Mouse (Mus musculus): ENCODE results near the gene Celf5. TPM values are rescaled to one million over a fixed set of nuclear protein-coding genes. Genes with fewer than 3 reads are reported as not detected.
A peak's percentile ranks its signal among the peaks of the same experiment; 100 is the strongest.

The Celf5 gene
- polyA plus RNA-seq, 1 experiment from 2014 or later = 46.6 TPM

DNA sequence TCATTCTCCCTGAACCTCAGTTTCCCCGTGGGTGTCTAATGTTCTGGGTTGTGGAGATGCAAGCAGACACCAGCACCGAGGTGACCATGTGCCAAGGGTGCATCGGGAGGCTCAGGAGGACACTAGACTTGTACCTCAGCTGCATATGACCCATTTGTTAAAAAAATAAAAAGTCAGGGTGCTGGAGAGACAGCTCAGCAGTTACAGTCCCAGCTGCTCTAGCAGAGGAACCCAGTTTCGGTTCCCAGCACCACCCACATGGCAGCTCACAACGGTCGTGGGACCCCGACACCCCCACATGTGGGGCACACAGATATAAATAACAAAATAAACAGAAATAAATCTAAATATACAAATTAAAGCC is 54.0 kb downstream of the Celf5 start:
- H3K4me3 ChIP-seq (replicated peaks; ENCODE audit: low read length) = no peak overlapping the region
- H3K9me3 ChIP-seq (ENCODE audit: control insufficient read depth, low read length) = no peaks in the 10 kb centered on the region
- no peak overlapping the region for H3K27ac ChIP-seq
- WGBS = 92% methylated on average over 7 of the region's 7 CpGs
- no peak for DNase-seq (ENCODE audit: low spot score)
- ATAC-seq (ENCODE audit: low FRiP score) = no peak
- peaks cover 40% of the 10 kb centered on the region for H3K27me3 ChIP-seq (ENCODE audit: control insufficient read depth, insufficient read depth, low read length)
- H3K4me2 ChIP-seq (replicated peaks) = no peak overlapping the region
- no peak overlapping the region for H3K9ac ChIP-seq
- H3K4me1 ChIP-seq (replicated peaks; ENCODE audit: control insufficient read depth, insufficient read depth, low read length) = peaks cover 41% of the 10 kb centered on the region
- H3K36me3 ChIP-seq (replicated peaks; ENCODE audit: control insufficient read depth, insufficient read depth) = no peaks in the 10 kb centered on the region

DNA sequence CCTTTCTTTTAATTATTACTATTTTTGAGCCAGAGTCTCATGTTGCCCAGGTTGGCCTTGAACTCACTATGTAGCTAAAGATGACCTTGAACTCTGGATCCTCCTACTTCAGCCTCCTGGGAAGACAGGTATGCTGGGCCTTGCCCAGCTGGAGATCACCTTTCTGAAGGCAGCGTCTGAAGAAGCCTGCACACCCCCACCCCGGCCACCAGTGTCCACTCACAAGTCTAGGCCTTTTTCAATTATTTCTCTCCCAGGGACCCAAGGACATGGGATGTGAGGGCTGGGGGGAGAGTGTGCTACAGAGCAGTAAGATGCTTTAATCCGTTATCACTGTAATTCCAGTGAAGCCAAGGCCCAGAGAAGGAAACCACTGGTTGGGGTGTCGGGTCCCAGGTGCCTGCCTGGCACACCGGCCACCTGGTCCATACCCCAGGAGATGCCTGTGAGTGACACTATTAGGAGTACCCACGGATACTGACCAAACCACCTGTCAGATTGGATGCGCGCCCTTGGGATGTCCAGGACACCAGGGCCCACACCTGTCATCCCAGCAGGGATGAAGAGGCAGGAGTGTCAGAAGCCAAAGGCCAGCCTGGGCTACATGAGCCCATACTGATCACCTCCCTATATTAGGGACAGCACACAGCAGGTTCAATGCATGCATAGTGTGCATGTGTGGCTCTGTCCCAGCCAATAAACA is 54.6 kb downstream of the Celf5 start:
- no peak for ATAC-seq (ENCODE audit: low FRiP score)
- no peak overlapping the region for H3K9ac ChIP-seq
- H3K4me1 ChIP-seq (replicated peaks; ENCODE audit: control insufficient read depth, insufficient read depth, low read length) = peaks cover 41% of the 10 kb centered on the region
- 75% methylated on average over 8 of the region's 8 CpGs for WGBS
- peaks cover 40% of the 10 kb centered on the region for H3K27me3 ChIP-seq (ENCODE audit: control insufficient read depth, insufficient read depth, low read length)
- H3K27ac ChIP-seq = no peak overlapping the region
- DNase-seq (ENCODE audit: low spot score) = no peak
- H3K4me3 ChIP-seq (replicated peaks; ENCODE audit: low read length) = no peak overlapping the region
- no peaks in the 10 kb centered on the region for H3K9me3 ChIP-seq (ENCODE audit: control insufficient read depth, low read length)
- no peak overlapping the region for H3K4me2 ChIP-seq (replicated peaks)
- no peaks in the 10 kb centered on the region for H3K36me3 ChIP-seq (replicated peaks; ENCODE audit: control insufficient read depth, insufficient read depth)

DNA sequence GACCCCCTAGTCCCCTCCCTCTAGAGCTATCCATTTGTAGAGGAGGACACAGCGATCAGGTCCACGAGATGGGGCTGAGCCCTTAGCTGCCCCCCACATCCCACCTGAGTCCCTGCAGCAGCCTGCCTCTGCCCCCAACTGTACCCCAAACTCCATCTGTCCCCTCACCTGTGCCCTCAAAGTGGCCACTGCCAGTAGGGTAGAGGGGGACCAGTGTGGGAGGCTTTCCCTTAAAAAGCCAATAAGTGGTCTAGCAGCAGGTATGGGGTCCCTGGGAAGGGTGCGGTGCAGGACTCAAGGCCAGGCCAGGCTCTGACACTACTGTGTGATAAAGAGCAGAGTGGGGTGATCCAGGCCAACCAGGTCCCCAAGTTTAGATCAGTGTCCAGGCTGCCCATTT is 55.2 kb downstream of the Celf5 start:
- DNase-seq (ENCODE audit: low spot score) (no peak), ATAC-seq (ENCODE audit: low FRiP score) (no peak)
- H3K9ac ChIP-seq = peak overlapping the region; percentile 57; the same call in 1 of the 2 replicates
- H3K4me1 ChIP-seq (replicated peaks; ENCODE audit: control insufficient read depth, insufficient read depth, low read length) = peaks cover 38% of the 10 kb centered on the region
- H3K4me2 ChIP-seq (replicated peaks) = peak overlapping the region; percentile 66
- peaks cover 40% of the 10 kb centered on the region for H3K27me3 ChIP-seq (ENCODE audit: control insufficient read depth, insufficient read depth, low read length)
- WGBS = 38% methylated on average over 3 of the region's 3 CpGs
- no peaks in the 10 kb centered on the region for H3K9me3 ChIP-seq (ENCODE audit: control insufficient read depth, low read length)
- H3K4me3 ChIP-seq (replicated peaks; ENCODE audit: low read length) = peak overlapping the region; percentile 39
- H3K27ac ChIP-seq = no peak overlapping the region
- H3K36me3 ChIP-seq (replicated peaks; ENCODE audit: control insufficient read depth, insufficient read depth) = no peaks in the 10 kb centered on the region

DNA sequence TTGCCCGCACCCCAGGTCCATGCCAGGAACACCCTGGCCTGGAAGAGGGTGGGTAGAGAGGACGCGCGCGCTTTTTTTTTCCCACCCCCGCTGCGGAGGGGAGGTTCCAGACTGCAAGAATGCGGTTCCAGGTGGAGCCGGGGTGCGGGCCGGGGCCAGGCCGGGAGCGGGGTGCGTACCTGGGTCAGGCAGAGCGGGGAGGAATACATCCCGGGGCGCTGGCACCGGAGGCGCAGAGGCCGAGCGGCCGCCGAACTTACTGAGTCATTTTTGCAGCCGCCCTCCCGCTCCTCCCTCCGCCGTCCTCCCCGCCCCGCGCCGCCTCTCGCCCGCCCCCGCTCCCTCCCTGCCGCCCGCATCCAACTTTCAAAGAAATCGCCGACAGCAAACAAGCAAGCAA is 55.6 kb downstream of the Celf5 start:
- DNase-seq (ENCODE audit: low spot score) (no peak), ATAC-seq (ENCODE audit: low FRiP score) (no peak)
- H3K9me3 ChIP-seq (ENCODE audit: control insufficient read depth, low read length) = no peaks in the 10 kb centered on the region
- H3K9ac ChIP-seq = peak overlapping the region; percentile 57
- no peak overlapping the region for H3K27ac ChIP-seq
- peak overlapping the region; percentile 39 for H3K4me3 ChIP-seq (replicated peaks; ENCODE audit: low read length)
- peaks cover 40% of the 10 kb centered on the region for H3K27me3 ChIP-seq (ENCODE audit: control insufficient read depth, insufficient read depth, low read length)
- H3K4me2 ChIP-seq (replicated peaks) = peak overlapping the region; percentile 66
- WGBS = 1% methylated on average over 30 of the region's 38 CpGs
- H3K4me1 ChIP-seq (replicated peaks; ENCODE audit: control insufficient read depth, insufficient read depth, low read length) = peaks cover 38% of the 10 kb centered on the region
- no peaks in the 10 kb centered on the region for H3K36me3 ChIP-seq (replicated peaks; ENCODE audit: control insufficient read depth, insufficient read depth)

DNA sequence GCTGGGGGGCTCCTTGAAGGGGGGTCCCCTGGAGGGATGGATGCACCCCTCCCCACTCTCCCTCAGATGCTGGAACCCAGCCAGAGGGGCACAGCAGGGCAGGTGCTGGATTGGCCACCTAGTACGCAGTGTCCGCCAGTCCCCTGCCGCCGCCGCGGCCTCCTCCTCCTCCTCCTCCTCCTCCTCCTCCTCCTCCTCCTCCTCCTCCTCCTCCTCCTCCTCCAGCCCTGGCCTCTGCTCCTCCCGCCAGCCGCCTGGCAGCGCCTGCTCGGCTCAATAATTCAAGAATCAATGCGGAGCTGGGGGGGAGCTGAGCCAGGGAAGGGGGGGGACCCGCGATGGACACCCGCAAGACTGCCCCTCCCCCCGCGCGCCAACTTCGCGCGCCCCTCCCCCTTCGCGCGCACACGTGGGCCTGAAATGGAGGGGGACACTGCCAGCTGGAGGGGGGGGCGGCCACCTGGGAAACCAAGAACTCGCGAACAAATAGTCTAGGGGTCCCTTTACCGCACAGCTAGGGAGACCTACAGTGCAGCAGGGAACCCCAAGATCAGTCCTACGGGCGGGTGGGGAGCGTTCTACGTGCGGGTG is 56.3 kb downstream of the Celf5 start:
- H3K4me2 ChIP-seq (replicated peaks) = peak overlapping the region; percentile 66
- no peak for DNase-seq (ENCODE audit: low spot score)
- H3K4me3 ChIP-seq (replicated peaks; ENCODE audit: low read length) = peak overlapping the region; percentile 39
- H3K27me3 ChIP-seq (ENCODE audit: control insufficient read depth, insufficient read depth, low read length) = peaks cover 40% of the 10 kb centered on the region
- under 1% methylated on average over 17 of the region's 33 CpGs for WGBS
- H3K4me1 ChIP-seq (replicated peaks; ENCODE audit: control insufficient read depth, insufficient read depth, low read length) = peaks cover 36% of the 10 kb centered on the region
- no peak overlapping the region for H3K27ac ChIP-seq
- ATAC-seq (ENCODE audit: low FRiP score) = no peak
- no peaks in the 10 kb centered on the region for H3K36me3 ChIP-seq (replicated peaks; ENCODE audit: control insufficient read depth, insufficient read depth)
- H3K9ac ChIP-seq = peak overlapping the region; percentile 57
- H3K9me3 ChIP-seq (ENCODE audit: control insufficient read depth, low read length) = no peaks in the 10 kb centered on the region

DNA sequence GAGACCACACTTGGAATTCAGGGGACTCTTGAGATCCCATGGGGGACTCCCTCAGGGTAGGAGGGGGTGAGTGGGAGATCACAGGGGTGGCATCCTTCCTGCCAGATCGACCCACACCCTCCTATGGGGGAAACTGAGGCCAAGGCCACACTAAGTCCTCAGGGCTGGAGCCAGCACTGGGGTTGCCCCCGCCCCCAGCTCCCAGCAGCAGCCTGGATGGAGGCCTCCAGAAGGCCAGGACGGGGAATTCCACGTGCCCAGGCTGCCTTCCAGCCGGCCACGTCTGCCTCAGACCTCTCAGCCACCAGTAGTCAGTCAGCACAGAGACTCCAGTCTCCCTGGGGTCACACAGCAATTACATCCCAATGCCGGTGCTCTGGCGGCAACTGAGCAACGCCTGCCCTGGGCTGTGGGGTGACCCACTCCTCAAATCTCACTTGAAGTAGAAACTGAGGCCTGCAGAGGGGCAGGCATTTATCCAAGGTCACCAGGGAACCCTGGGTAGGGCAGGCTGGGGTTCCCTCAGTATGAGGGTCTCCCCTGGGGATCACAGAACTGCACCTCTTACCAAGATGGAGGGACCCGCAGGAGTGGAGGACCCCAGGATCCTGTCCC is 57.2 kb downstream of the Celf5 start:
- 27% methylated on average over 10 of the region's 10 CpGs for WGBS
- Histone ChIP-seq H3K36me3 (replicated peaks; ENCODE audit: control insufficient read depth, insufficient read depth) (0 out of 2 replicates have a peak, but pooled peaks cover 2% of the 10 kb centered on the region), H3K4me2 (replicated peaks) (peak overlapping the region; percentile 66), H3K4me1 (replicated peaks; ENCODE audit: control insufficient read depth, insufficient read depth, low read length) (peaks cover 33% of the 10 kb centered on the region), H3K4me3 (replicated peaks; ENCODE audit: low read length) (0 out of 2 replicates have a peak overlapping the region, but pooled peaks have one; percentile 2), H3K9ac (no peak overlapping the region), H3K27ac (no peak overlapping the region), H3K27me3 (ENCODE audit: control insufficient read depth, insufficient read depth, low read length) (peaks cover 40% of the 10 kb centered on the region), H3K9me3 (ENCODE audit: control insufficient read depth, low read length) (no peaks in the 10 kb centered on the region)
- DNase-seq (ENCODE audit: low spot score) = no peak
- no peak for ATAC-seq (ENCODE audit: low FRiP score)

DNA sequence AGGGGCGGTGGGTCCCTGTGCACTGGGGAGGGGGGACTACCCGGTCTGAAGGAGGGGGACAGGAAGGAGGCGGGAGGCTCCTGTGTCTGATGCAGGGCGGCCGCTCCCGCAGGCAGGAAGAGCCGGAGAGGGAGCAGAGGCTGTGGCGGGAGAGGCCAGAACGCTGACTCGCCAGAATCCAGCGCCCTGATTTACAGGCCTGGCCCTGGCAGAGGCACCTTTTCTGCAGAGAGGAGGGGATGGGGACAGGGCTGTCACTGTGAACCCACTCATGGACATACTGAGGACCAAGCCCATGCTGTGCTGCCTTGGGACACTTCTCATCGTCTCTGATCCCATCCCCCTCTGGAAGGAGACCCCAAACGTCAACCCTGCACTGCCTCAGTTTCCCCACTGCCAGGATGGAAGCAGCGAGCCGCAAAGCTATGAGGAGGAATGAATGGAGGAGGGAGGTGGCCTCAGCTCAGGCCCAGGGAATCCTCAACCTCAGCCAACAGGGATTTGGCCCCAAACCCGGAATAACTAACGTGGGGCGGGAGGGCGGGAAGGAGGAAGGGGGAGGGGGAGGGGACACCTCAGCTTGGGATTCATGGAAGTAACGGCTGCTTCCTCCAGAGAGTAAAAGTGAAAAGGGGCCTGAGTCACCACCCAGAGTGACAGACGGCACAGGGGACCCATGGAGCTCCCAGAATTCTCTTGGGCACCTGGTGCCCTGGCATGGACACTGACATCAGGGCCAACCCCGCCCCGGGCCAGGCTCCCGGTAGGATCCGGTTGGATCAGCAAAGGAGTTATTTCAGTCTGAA is 58.1 kb downstream of the Celf5 start:
- H3K27ac ChIP-seq = peak overlapping the region; percentile 44; the same call in 1 of the 2 replicates
- H3K4me3 ChIP-seq (replicated peaks; ENCODE audit: low read length) = no peak overlapping the region
- H3K4me1 ChIP-seq (replicated peaks; ENCODE audit: control insufficient read depth, insufficient read depth, low read length) = peaks cover 28% of the 10 kb centered on the region
- H3K9ac ChIP-seq = peak overlapping the region; percentile 24; the same call in 1 of the 2 replicates
- peak overlapping the region; percentile 66 for H3K4me2 ChIP-seq (replicated peaks)
- H3K27me3 ChIP-seq (ENCODE audit: control insufficient read depth, insufficient read depth, low read length) = peaks cover 40% of the 10 kb centered on the region
- no peak for ATAC-seq (ENCODE audit: low FRiP score)
- no peak for DNase-seq (ENCODE audit: low spot score)
- 6% methylated on average over 25 of the region's 25 CpGs for WGBS
- H3K9me3 ChIP-seq (ENCODE audit: control insufficient read depth, low read length) = no peaks in the 10 kb centered on the region
- 0 out of 2 replicates have a peak, but pooled peaks cover 8% of the 10 kb centered on the region for H3K36me3 ChIP-seq (replicated peaks; ENCODE audit: control insufficient read depth, insufficient read depth)

DNA sequence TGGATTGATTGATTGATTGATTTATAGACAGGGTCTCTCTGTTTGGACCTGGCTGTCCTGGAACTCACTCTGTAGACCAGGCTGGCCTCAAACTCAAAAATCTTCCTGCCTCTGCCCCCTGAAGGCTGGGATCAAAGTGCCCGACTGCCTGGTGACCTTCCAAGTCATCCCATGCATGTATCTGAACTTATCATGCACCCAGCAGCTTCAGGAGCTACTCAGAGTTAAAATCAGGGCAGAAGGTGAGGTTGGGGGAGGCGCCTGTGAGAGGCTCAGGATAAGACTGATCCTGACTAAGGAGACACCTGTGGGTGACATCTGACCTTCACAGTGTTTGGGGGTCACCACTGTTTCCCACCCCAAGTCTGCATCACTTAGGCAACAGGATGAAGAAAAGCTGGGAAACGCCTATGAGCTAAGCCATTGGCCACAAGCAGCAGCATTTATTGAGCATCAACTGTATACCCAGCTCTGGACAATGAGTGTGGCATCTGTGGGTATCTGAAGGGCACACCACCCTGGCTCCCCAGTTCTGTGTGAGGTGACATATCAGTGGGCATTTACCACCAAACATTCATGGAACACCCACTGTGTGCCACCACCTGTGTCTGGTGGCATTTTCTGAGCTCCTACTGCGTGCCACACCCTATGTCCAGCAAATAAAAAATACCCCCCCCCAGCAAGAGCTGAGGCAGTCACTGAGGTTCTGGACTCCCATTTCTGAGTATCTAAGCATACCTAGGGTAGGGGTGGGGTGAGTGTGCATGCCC is 58.8 kb downstream of the Celf5 start:
- Histone ChIP-seq H3K27ac (peak overlapping the region; percentile 44; the same call in 1 of the 2 replicates), H3K27me3 (ENCODE audit: control insufficient read depth, insufficient read depth, low read length) (peaks cover 37% of the 10 kb centered on the region), H3K4me1 (replicated peaks; ENCODE audit: control insufficient read depth, insufficient read depth, low read length) (peaks cover 28% of the 10 kb centered on the region), H3K9me3 (ENCODE audit: control insufficient read depth, low read length) (no peaks in the 10 kb centered on the region), H3K9ac (0 out of 2 replicates have a peak overlapping the region, but pooled peaks have one; percentile 1), H3K36me3 (replicated peaks; ENCODE audit: control insufficient read depth, insufficient read depth) (0 out of 2 replicates have a peak, but pooled peaks cover 12% of the 10 kb centered on the region), H3K4me3 (replicated peaks; ENCODE audit: low read length) (no peak overlapping the region), H3K4me2 (replicated peaks) (0 out of 2 replicates have a peak overlapping the region, but pooled peaks have one; percentile 66)
- ATAC-seq (ENCODE audit: low FRiP score) = no peak
- no peak for DNase-seq (ENCODE audit: low spot score)
- WGBS = 76% methylated on average over 4 of the region's 4 CpGs
